Comparison of ENCODE assay signal across 15 mouse cellular contexts in the genomic region with DNA sequence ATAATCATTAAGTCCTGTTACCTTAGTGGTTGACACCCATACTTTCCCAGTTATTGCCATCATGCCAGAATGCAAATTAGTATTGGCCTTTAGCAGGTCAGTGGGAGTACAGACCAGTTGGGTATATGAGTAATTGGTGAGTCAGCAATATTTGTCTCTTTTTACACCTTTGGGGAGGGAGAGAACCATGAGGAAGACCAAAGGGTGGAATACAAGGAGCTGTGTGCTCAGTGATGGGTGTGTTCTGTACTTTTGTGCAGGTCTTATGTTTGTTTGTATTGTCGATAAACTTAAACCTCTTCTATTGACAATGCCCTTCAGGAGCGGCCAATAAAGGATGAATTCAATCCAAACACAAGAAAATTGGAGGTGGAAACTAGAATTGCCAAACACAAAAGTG.
"Had no signal": no experiment of that assay in that cellular context is flagged by ENCODE, and none has a peak within 500 bp of the region (broad histone marks: within the 10 kb centered on the region; RNA-seq: fewer than 3 reads in every experiment).

No protein-coding gene starts in this region.

- H3K4me1 ChIP-seq: limb, embryonic 10.5 days had no signal

- H3K9me3 ChIP-seq: kidney, embryonic 15.5 days; limb, embryonic 10.5 days; liver, embryonic 12.5 days; lung, embryonic 15.5 days; megakaryocyte, embryonic 14.5 days; midbrain, embryonic 12.5 days; neural tube, embryonic 13.5 days had no signal

- H3K27me3 ChIP-seq: kidney, embryonic 15.5 days; liver, embryonic 12.5 days; lung, embryonic 15.5 days; megakaryocyte, embryonic 14.5 days; midbrain, embryonic 12.5 days; neural tube, embryonic 13.5 days had no signal

- H3K9ac ChIP-seq: kidney, embryonic 15.5 days; liver, embryonic 12.5 days; lung, embryonic 15.5 days; midbrain, embryonic 12.5 days; neural tube, embryonic 13.5 days had no signal

- H3K36me3 ChIP-seq: kidney, embryonic 15.5 days; lung, embryonic 15.5 days; midbrain, embryonic 12.5 days; neural tube, embryonic 13.5 days had no signal

- H3K4me3 ChIP-seq: kidney, embryonic 15.5 days; left cerebral cortex, adult 2 months; limb, embryonic 10.5 days; liver, embryonic 12.5 days; lung, embryonic 15.5 days; megakaryocyte, embryonic 14.5 days; midbrain, embryonic 12.5 days; neural tube, embryonic 13.5 days had no signal

- H3K4me2 ChIP-seq: kidney, embryonic 15.5 days; liver, embryonic 12.5 days; lung, embryonic 15.5 days; midbrain, embryonic 12.5 days; neural tube, embryonic 13.5 days had no signal

- ATAC-seq: liver, embryonic 12.5 days; midbrain, embryonic 16.5 days had no signal

- H3K27ac ChIP-seq: kidney, embryonic 15.5 days; left cerebral cortex, adult 2 months; limb, embryonic 10.5 days; liver, embryonic 12.5 days; lung, embryonic 15.5 days; macrophage; midbrain, embryonic 12.5 days; neural tube, embryonic 13.5 days had no signal

- DNase-seq: kidney, adult 18-20 months; kidney, postnatal 14 days; lung, postnatal 14 days; retina, postnatal 1 day; thymus, postnatal 4 days had no signal
